Mouse (Mus musculus): ENCODE measurements at regions not wholly inside any gene's neighbourhood (a gene's known extent, or its start where the extent isn't known, plus 50 kb on each side); places are given as distances from the start of the nearest gene placed in this dataset.

DNA sequence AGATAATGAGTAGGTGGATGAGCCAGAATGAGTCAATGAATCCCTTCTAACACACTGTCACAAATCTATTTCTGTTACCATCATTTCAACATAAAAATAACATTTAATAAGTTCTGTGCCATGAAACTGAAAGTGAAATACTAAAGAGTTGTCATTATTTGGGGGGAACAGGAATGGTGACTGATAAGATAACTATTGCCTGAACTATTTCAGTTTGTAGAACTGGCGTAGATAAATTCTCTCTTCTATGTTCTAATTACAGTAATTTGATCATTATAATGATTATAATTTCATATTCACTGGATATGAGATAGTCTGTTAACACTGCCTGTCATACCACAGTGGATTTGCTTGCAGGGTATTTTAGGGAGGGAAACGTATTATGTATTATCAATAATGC is 232.3 kb upstream of the Mpdz start:
- TF ChIP-seq CTCF (IDR thresholded peaks at IDR 0.05) (no peak), EP300 (IDR thresholded peaks at IDR 0.05) (no peak)

All from lung, postnatal 0 days (tissue).